Mouse (Mus musculus) lung, embryonic 14.5 days (tissue): ENCODE results near the gene Chrm3. TPM values are rescaled to one million over a fixed set of nuclear protein-coding genes. Genes with fewer than 3 reads are reported as not detected.
"Not testable (repeated sequence)": the region's sequence is repeated elsewhere in the genome, so short reads cannot be mapped to it uniquely, and the experiment has no call there.

ENCODE experiments used
- ATAC-seq: fragments of 200-750 bp; cut with Nextera tagmentation; 2 replicates; pipeline ENCODE4 v1.8.0; 2017; ENCODE audit warnings: mild to moderate bottlenecking, moderate TSS enrichment, moderate library complexity; ENCODE audit not compliant: insufficient read depth
- DNase-seq: peaks from one replicate; pipeline ENCODE4 v3.0.0-alpha.2; 2015
- H3K27ac ChIP-seq: fragments of 300-500 bp; sonication (generic); 2 replicates; pipeline ENCODE4 v1.5.1; 2014; ENCODE audit warnings: low read depth, mild to moderate bottlenecking, moderate library complexity
- H3K27me3 ChIP-seq: fragments of 300-500 bp; sonication (generic); 2 replicates; pipeline ENCODE4 v1.6.1; 2014; ENCODE audit warnings: low read length, control low read depth; ENCODE audit not compliant: insufficient read depth
- H3K36me3 ChIP-seq: fragments of 300-500 bp; sonication (generic); 2 replicates; pipeline ENCODE4 v1.6.1; 2014; ENCODE audit warnings: control low read depth; ENCODE audit not compliant: insufficient read depth
- H3K4me1 ChIP-seq: fragments of 300-500 bp; sonication (generic); 2 replicates; pipeline ENCODE4 v1.6.1; 2014; ENCODE audit warnings: antibody characterized with exemption, control low read depth; ENCODE audit not compliant: insufficient read depth
- H3K4me2 ChIP-seq: fragments of 300-500 bp; sonication (generic); 2 replicates; pipeline ENCODE4 v1.6.1; 2014; ENCODE audit warnings: mild to moderate bottlenecking
- H3K4me3 ChIP-seq: fragments of 300-500 bp; sonication (generic); 2 replicates; pipeline ENCODE4 v1.5.1; 2014; ENCODE audit warnings: low read depth, low read length
- H3K9ac ChIP-seq: fragments of 300-500 bp; sonication (generic); 2 replicates; pipeline ENCODE4 v1.6.1; 2014
- H3K9me3 ChIP-seq: fragments of 300-500 bp; sonication (generic); 2 replicates; pipeline ENCODE4 v1.6.1; 2016; ENCODE audit warnings: low read depth, low read length, control low read depth
- CTCF ChIP-seq: IDR thresholded peaks from 2 replicates; pipeline ENCODE4 v1.5.1; 2016; ENCODE audit warnings: antibody characterized with exemption, low read depth
- WGBS: fragments of 180-500 bp; shearing (Covaris S2); extraction: QIAGEN DNeasy Blood & Tissue Kit; methylation state at CpG from one replicate; pipeline ENCODE4 v1.1.7; 2014; 5-methylcytosine and 5-hydroxymethylcytosine counted together
- polyA plus RNA-seq: library from polyadenylated mRNA; unstranded; fragments of >200 nt; fragmentation: Nextera tagmentation; extraction: Ambion mirVana; gene quantifications from 2 replicates; pipeline ENCODE4 v1.2.1, GENCODE M21; 2014

The Chrm3 gene
- 0.30 and 0.42 TPM in 2 replicates for polyA plus RNA-seq

- peaks cover 28% of the 10 kb centered on the region for H3K27me3 ChIP-seq
- WGBS, result under 1% methylated on average over 18 of the region's 18 CpGs
- no peak within 1 kb of the TSS for H3K27ac ChIP-seq
- H3K4me2 ChIP-seq, result peak within 1 kb of the TSS; percentile 92
- ATAC-seq (peak; percentile 80), DNase-seq (peak; percentile 69)
- H3K4me1 ChIP-seq, result no peaks in the 10 kb centered on the region
- H3K4me3 ChIP-seq, result peak within 1 kb of the TSS; percentile 59
- H3K9ac ChIP-seq, result peak within 1 kb of the TSS; percentile 54
- peak; percentile 24 for TF ChIP-seq CTCF
- no peaks in the 10 kb centered on the region for H3K9me3 ChIP-seq
- no peaks in the 10 kb centered on the region for H3K36me3 ChIP-seq
Observed at GRCm38 (mm10) chr13:10360777-10361176, at the start of gene Chrm3. Gene Chrm3, minus strand, starts transcription at chr13:10360847.

- H3K27me3 ChIP-seq, result no peaks in the 10 kb centered on the region
- H3K36me3 ChIP-seq, result no peaks in the 10 kb centered on the region
- no peaks in the 10 kb centered on the region for H3K9me3 ChIP-seq
- DNase-seq, result no peak
- H3K9ac ChIP-seq, result no peak overlapping the region
- no peak for ATAC-seq
- 84% methylated on average over 2 of the region's 2 CpGs for WGBS
- no peak overlapping the region for H3K4me2 ChIP-seq
- H3K4me3 ChIP-seq, result no peak overlapping the region
- H3K27ac ChIP-seq, result no peak overlapping the region
- no peaks in the 10 kb centered on the region for H3K4me1 ChIP-seq
- no peak for TF ChIP-seq CTCF
Observed at GRCm38 (mm10) chr13:10394364-10394763, 33.7 kb upstream of the Chrm3 start.

GRCm38 (mm10) chr13:10375487-10375886 is 14.8 kb upstream of the Chrm3 start:
- not testable (repeated sequence) for H3K4me2 ChIP-seq, ATAC-seq, H3K9me3 ChIP-seq, DNase-seq, H3K27me3 ChIP-seq, H3K4me1 ChIP-seq, H3K4me3 ChIP-seq, H3K27ac ChIP-seq, H3K9ac ChIP-seq, H3K36me3 ChIP-seq

GRCm38 (mm10) chr13:10360199-10360694 is 400 bp downstream of the Chrm3 start:
- peak overlapping the region; percentile 59 for H3K4me3 ChIP-seq
- peak overlapping the region; percentile 92 for H3K4me2 ChIP-seq
- DNase-seq (peak; percentile 38), ATAC-seq (peak; percentile 61; the same call in 1 of the 2 replicates)
- peak overlapping the region; percentile 54 for H3K9ac ChIP-seq
- no peak for TF ChIP-seq CTCF
- WGBS, result under 1% methylated on average over 44 of the region's 60 CpGs
- H3K27me3 ChIP-seq, result peaks cover 28% of the 10 kb centered on the region
- no peaks in the 10 kb centered on the region for H3K4me1 ChIP-seq
- no peak overlapping the region for H3K27ac ChIP-seq
- H3K9me3 ChIP-seq, result no peaks in the 10 kb centered on the region
- H3K36me3 ChIP-seq, result no peaks in the 10 kb centered on the region

- Histone ChIP-seq H3K4me1 (no peaks in the 10 kb centered on the region), H3K27me3 (peaks cover 28% of the 10 kb centered on the region), H3K4me3 (peak overlapping the region; percentile 59), H3K4me2 (peak overlapping the region; percentile 92), H3K27ac (no peak overlapping the region), H3K9me3 (no peaks in the 10 kb centered on the region), H3K36me3 (no peaks in the 10 kb centered on the region), H3K9ac (peak overlapping the region; percentile 54)
- WGBS, result 2% methylated on average over 26 of the region's 26 CpGs
- ATAC-seq (peak; percentile 15; the same call in 1 of the 2 replicates), DNase-seq (peak; percentile 23)
- no peak for TF ChIP-seq CTCF
Observed at GRCm38 (mm10) chr13:10359516-10360198, 990 bp downstream of the Chrm3 start.

- Histone ChIP-seq H3K27ac (no peak overlapping the region), H3K27me3 (peaks cover 25% of the 10 kb centered on the region), H3K9ac (no peak overlapping the region), H3K4me1 (no peaks in the 10 kb centered on the region), H3K4me2 (no peak overlapping the region), H3K4me3 (no peak overlapping the region), H3K36me3 (no peaks in the 10 kb centered on the region), H3K9me3 (no peaks in the 10 kb centered on the region)
- TF ChIP-seq CTCF, result no peak
- DNase-seq, result no peak
- WGBS, result 71% methylated on average over 5 of the region's 5 CpGs
- no peak for ATAC-seq
Observed at GRCm38 (mm10) chr13:10355796-10356195, 4.9 kb downstream of the Chrm3 start.

- Histone ChIP-seq H3K36me3 (no peaks in the 10 kb centered on the region), H3K9me3 (no peaks in the 10 kb centered on the region), H3K4me2 (no peak overlapping the region), H3K4me1 (no peaks in the 10 kb centered on the region), H3K4me3 (no peak overlapping the region), H3K27ac (no peak overlapping the region), H3K27me3 (peaks cover 17% of the 10 kb centered on the region), H3K9ac (no peak overlapping the region)
- ATAC-seq (no peak), DNase-seq (no peak)
- TF ChIP-seq CTCF, result no peak
- 55% methylated on average over 2 of the region's 2 CpGs for WGBS
Observed at GRCm38 (mm10) chr13:10354885-10355575, 5.6 kb downstream of the Chrm3 start.
